Mouse (Mus musculus): ENCODE measurements around the gene Lrrc28.

The Lrrc28 gene

DNA sequence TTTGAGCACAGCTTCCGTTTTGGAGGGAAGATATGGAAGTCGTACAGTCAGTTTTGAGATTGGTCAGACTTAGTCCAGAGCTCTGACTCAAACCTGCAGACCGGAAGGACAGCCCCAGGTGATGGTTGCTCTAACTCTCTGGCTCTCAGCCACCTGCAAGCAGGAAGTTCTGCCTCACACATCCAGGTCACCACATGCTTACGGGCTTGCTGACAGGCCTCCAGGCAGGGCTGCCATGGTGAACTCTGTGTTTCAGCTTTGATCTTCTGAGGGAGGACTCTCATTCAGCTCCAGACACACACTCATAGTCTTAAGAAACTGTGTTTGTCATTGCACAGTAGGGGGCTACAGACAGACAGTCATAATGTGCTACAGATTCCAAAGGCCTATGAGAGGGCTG lies 161.4 kb downstream of the Lrrc28 start:
- DNase-seq = no peak

DNA sequence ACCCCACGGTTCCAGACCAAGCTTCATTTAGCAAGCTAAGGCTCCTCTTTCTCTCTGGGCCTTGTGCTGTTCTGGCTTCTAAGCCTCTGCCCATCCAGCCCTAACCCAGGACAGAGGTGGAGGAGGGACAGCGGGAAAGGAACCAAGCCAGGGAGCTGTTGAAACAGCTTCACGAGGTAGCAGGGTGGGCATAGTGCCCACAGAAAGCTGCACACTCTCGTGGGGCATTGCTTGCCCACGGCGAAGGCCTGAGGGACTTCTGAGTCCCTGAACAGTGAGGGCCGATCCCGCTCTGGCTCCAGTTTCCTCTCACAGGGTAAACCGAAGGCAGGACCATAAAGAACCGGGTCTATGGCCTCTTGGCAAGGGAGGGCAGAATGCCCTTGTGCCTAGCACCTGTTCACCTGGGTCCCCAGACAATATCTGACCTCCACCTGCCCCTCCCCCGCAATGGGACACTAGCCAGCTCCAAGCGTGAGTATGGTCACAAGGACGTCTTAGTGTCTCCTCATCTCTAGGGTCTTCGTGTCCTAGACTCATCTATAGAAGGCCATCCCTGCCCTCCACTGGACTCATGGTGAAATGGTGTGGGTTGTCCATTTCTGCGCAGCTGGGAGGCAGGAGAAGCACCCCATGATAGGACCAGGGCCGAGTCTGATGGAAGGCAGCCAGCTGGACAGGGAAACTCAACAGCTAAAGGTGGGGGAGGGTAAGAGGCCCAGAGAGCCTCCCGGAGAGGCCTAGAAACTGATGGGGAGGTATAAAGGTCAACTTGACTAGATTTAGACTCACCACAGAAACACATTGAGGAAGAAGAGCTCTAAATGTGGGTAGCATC lies 165.3 kb downstream of the Lrrc28 start:
- DNase-seq = peak in 1 of 2 experiments; percentile 57

DNA sequence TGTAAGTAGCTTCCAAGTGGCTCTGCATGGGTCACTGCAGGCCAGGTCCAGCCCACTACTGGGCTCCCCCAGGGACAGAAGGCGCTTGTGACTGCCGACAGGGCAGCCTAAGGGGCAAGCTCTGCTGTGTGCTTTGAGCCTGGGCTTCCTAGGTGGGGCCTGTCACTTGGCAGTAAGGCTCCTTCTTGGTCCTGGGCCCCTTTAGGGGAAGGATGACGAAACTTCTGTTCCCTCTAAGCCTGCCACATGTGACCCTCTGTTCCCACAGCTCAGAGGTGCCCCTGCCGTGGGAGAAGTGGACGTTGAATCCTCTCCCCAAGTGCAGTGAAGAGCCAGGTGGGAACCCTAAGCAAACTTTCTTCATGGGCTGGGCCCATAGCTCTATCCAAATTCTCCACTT lies 165.9 kb downstream of the Lrrc28 start:
- no peak for DNase-seq

DNA sequence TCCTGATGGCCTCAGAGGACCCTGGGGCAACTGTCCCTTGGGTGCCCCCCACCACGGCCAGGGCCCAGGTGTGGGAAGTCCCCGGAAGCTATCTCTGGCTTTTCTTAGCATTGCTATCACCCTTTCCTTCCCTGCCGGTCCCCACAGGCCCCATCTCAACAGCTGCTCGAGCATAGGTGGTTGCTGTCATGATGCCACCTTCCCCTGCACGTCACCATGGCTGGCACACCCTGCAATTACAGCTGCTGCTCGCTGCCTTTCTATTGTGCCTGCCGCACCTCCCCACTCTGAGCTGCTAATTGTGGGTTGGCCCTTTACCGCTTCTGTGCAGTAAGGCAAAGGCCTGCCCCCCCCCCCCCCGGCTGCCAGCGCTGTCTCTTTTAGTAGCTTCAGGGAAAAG lies 167.1 kb downstream of the Lrrc28 start:
- no peak for DNase-seq

DNA sequence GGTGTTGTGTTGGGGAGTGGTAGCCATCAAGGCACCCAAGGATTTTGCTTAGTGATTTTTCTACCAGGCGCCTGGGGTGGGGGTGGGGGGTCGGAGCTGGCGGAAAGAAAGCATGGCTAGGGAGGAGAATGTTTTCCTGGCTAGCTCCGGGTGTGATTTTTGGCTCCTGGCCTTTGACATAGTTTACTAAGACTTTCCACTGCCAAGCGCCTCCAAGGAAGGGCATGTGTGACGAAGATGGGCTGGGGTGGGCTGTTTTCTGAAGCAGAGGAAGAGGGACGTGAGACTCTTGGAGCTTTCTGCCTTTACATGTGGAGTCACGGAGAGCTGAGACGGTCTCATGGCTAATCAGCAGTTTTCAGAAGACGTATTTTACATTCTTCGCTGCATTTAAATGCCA lies 173.8 kb downstream of the Lrrc28 start:
- no peak for DNase-seq

DNA sequence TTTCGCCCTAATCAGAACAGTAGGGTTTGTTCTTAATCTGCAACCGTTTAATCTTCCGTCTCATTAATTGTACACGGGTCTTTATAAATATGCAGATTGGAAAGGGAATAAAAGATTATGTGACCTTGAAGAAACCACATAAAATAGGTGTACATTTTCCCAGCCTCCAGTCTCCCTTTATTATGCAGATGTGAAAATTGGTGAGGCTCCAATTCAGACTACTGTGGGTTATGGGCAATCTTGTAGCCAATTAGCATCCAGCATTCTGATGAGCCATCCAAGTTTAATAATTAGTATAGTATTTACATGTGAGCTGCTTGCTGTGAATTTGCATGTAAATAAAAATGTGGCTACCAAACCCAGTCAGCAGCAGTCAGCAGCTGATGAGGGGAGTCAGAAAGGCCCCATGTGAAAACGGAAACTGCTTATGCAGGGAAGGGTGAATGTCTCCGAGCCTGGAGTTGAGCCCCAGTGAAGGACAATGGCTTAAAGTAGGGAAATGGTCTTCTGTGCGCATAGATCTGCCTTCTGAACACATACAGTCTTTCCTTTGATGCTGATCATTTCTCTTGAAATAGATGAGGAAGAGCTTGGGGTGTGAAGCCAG lies 176.2 kb downstream of the Lrrc28 start:
- no peak for DNase-seq

DNA sequence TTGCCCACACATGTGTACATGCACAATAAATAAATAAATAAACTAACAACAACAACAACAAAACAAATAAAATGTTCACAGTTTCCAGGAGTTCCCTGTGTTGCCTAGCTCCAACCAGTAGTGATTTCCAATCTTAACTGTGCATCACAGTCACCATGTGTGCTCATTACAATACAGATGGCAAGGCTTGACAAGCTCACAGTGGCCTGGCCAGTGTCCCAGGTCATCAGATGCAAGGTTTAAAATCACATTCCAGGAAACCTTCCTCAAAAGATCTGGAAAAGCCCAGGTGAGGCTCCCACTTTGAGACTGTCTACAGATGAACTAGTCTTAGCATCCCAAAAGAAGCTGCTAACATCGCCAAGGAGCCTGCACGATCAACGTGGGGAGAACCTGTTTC lies 176.9 kb downstream of the Lrrc28 start:
- DNase-seq = peak in 1 of 2 experiments; percentile 61

DNA sequence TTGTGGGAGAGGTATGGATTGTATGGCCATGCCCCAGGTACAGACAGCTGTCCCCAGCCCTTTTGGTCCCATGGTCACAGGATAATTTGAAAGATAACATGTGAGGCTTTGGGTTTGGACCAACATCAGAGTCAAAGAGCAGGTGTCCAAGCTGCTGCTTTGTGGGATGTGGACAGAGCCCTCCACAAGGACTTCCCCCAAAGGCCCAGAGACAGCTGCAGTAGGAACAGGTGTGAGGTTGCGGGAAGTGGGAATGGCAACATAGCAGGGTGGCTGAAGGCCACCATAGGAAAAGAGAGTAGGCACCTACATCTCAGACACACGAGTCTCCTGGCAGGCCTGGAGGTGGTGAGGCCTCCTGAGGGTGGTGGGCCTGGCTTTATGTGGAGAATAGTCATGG lies 178.7 kb downstream of the Lrrc28 start:
- DNase-seq = no peak

DNA sequence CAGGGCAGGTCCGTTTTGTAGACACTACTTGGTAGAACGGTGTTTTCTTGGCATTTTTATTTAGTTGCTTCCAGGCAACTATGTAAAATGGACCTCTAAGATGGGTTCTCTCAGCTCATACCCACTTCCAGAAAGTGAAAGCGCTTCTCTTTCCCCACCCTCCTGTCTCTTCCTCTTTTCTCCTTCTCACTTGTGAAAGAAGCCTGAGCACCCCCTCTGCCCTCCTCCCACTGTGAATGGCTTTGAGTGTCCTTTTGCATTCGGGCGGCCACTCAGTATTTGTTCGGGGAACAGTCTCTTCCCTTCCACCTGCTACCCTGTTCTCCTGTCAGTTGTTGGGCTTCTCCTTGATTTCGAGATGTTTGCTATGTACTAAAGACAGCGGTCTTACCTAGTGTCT lies 180.4 kb downstream of the Lrrc28 start:
- no peak for DNase-seq

DNA sequence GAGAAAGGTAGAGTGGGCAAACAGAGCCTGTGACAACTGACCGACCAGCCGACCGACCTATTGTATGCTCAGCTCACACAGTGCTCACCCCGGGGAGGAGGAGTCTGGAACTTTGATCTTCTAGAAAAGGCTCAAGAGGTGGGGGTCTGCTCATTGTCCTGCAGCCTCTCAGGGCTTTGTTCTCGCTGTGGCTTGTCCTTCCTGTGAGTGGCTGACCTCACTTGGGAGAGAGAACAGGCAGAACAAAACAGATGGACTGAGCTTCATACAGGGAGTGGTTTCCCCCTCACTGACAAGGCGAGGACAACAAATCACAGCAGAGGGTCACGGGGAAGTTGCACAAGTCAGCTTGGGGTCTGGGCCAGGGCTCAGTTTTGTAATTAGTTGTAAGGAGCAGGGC lies 181.5 kb downstream of the Lrrc28 start:
- no peak for DNase-seq

All from cerebellum, postnatal 10 days (tissue).